Mouse (Mus musculus) layer of hippocampus, postnatal 10 days (tissue): ENCODE measurements around the gene Ccdc141. TPM values are rescaled to one million over a fixed set of nuclear protein-coding genes. Genes with fewer than 3 reads are reported as not detected.

ENCODE experiments used
- DNase-seq, 2 experiments: peaks; one replicate each; pipeline ENCODE4 v3.0.0; 2021; ENCODE audit warnings: low spot score in 2 of 2
- total RNA-seq, 2 experiments: library from RNA; stranded (reverse); gene quantifications; 2 replicates each; pipeline ENCODE4 v1.2.3; 2021

The Ccdc141 gene
- total RNA-seq, 2 experiments from 2014 or later = 29.8 to 30.3 TPM

DNA sequence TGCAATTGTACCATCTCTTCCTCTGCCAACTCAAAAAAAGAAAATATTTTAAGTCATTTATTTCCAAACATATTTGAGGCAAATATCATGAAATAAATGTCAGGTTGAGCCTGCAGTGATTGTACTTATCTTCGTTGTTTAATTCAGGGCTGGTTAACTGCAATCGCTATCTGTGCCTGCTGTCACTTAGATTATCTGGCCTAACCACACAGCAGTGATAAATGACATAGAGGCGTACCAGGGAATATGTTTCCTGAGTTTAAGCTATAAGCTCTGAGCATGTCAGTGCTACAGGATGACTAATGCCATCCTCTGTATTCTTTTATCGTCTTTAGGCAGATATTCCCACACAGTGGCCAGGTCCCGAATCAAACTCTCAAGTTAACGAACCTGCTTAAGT lies 31.6 kb downstream of the Ccdc141 start:
- no peak for DNase-seq

GRCm38 (mm10) chr2:77134906-77135305 lies 35.5 kb downstream of the Ccdc141 start:
- no peak for DNase-seq

- no peak for DNase-seq
Observed at GRCm38 (mm10) chr2:77133407-77133806, 37.0 kb downstream of the Ccdc141 start.

GRCm38 (mm10) chr2:77126939-77127338 lies 43.5 kb downstream of the Ccdc141 start:
- DNase-seq = no peak

GRCm38 (mm10) chr2:77118102-77118501 lies 52.3 kb downstream of the Ccdc141 start:
- no peak for DNase-seq

GRCm38 (mm10) chr2:77114335-77114734 lies 56.1 kb downstream of the Ccdc141 start:
- no peak for DNase-seq

DNA sequence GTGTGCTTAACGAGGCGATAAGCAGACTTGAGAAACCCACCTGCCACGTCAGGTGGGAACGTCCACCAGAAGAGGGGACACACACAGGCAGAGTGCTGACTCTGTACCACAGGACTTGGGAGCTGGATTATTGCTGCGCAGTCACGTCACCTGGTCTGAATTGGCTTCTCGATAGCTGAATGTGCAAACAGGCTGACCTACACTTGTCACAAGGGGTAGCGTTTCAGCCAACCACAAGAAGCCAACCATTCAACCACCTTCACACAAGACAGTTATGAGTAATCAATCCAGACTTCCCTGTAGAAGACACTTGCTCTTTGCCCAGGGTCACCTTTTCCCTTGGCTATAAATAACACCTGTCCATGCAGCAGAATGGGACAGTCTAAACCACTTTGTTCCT lies 56.6 kb downstream of the Ccdc141 start:
- no peak for DNase-seq

DNA sequence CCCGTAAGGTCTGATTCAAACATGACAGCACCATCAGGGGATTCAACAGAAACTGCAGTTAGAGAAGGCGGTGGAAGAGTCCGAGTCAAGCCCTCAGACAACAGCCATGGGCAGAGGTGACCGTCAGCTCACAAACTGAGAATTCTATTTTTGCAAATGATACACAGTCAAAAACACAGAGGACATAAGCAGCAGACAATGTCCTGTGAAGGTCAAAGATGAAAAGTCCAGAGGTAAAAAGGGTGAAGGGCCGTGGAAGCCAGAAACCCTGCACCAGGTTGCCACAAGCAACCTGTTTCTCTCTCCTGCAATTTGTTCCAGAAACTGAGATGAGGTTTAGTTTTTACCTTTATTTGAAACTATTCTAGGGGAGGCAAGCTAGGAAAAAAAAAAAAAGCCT lies 57.4 kb downstream of the Ccdc141 start:
- no peak for DNase-seq

DNA sequence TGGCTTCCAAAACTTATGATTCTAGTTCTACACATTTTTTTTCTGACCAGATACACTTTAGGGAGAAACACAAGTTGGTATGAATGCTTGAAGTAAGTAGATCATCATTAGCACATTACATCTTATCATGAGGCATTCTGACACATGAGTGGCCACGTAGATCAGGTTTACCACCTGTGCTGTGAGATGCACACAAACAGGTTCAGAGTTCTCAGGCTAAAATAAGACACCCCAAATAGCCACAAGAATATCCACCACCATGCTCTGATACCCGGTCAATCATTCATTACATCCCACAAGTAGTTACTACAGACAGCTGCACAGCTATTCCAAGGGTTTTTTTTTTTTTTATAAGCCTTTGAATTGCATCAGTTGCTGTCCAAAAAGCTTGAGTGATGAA lies 59.3 kb downstream of the Ccdc141 start:
- DNase-seq = no peak

- no peak for DNase-seq
Observed at GRCm38 (mm10) chr2:77110365-77110764, 60.1 kb downstream of the Ccdc141 start.

- peak; percentile 24 to 37 for DNase-seq
Observed at GRCm38 (mm10) chr2:77109506-77110123, 60.8 kb downstream of the Ccdc141 start.

DNA sequence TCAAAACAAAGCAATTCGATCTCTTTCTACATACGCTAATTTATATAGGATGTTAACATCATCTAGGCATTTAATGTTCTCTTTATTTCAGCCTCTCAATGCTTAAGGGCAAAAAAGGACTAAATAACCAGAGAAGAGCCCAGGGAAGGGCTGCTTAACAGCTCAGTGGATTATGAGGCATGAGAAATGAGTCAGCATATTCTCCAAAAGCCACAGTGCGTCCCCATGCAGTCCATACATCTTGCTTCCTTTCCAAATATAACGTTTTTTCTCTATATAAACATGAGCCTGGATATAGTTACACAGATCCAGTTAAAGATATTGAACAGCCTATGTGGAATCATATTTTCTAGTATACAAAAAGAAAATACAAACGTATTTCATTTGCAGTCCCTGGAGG lies 61.9 kb downstream of the Ccdc141 start:
- no peak for DNase-seq

GRCm38 (mm10) chr2:77106150-77106549 lies 64.3 kb downstream of the Ccdc141 start:
- no peak for DNase-seq

GRCm38 (mm10) chr2:77105006-77105715 lies 65.3 kb downstream of the Ccdc141 start:
- no peak for DNase-seq

- DNase-seq = no peak
Observed at GRCm38 (mm10) chr2:77102516-77102915, 67.9 kb downstream of the Ccdc141 start.

- DNase-seq = no peak
Observed at GRCm38 (mm10) chr2:77099814-77100213, 70.6 kb downstream of the Ccdc141 start.

DNA sequence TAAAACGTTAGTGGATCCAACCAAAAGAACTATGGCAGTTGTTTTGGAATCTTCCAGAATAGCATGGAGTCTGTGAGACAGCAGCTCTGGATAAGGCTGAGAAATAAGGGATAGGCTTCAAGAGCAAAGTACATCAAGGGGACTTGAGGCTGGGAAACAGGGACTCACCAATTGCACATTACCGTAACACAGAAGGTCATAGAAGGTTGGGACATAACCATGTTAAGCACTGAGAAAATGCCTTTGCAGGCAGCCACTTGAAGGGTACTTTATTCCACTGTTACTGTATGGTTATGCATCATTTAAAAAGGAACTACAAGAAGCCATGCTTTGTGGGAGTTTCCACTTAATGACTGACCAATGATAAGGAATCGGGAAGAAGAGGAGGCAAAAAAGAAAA lies 71.7 kb downstream of the Ccdc141 start:
- DNase-seq = no peak

GRCm38 (mm10) chr2:77091749-77092148 lies 78.7 kb downstream of the Ccdc141 start:
- no peak for DNase-seq

DNA sequence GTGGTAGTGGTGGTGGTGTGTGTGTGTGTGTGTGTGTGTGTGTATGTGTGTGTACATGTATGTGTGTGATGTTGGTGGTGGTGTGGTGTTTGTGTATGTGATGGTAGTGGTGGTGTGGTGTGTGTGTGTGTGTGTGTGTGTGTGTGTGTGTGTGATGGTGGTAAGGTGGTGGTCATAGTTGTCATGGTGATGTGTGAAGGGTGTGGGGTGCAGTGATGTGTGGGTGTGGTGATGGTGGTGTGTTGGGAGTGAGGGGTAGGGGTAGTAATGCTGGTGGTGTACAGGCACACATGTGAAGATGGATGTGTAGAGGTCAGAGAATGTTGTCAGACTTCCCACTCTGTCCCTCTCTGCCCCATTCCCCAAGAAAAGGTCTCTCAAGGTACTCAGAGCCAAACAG lies 85.1 kb downstream of the Ccdc141 start:
- DNase-seq = no peak

DNA sequence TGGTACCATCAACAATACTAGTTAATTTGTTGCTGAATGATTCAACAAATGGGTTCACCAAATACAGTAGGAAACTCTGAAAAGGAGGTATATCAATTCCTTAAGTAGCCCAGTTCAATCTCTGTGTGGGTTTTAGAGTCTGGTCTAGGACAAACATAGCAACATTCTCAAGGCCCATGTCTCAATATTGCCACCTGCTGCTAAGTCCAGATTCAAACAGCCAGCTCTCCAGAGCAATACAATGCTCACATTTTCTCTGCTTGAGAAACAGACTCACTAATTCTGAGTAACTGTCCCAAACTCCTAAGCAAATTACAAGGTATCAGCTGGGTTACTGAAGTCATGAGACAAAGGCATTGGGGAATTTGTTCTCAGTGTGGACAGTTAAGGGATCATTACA lies 85.8 kb downstream of the Ccdc141 start:
- DNase-seq = no peak

- DNase-seq = no peak
Observed at GRCm38 (mm10) chr2:77081156-77081555, 89.3 kb downstream of the Ccdc141 start.

GRCm38 (mm10) chr2:77080657-77081056 lies 89.8 kb downstream of the Ccdc141 start:
- no peak for DNase-seq

GRCm38 (mm10) chr2:77078746-77079145 lies 91.7 kb downstream of the Ccdc141 start:
- DNase-seq = no peak
